Mouse (Mus musculus) heart, embryonic 13.5 days (tissue): Measurements from ENCODE around the gene Rbm7. TPM values are rescaled to one million over a fixed set of nuclear protein-coding genes. Genes with fewer than 3 reads are reported as not detected.

Experiments
- ATAC-seq: fragments of 200-750 bp; cut with Nextera tagmentation; 2 replicates; pipeline ENCODE4 v1.8.0; 2017; ENCODE audit warnings: moderate TSS enrichment; ENCODE audit not compliant: insufficient number of reproducible peaks, low FRiP score, low TSS enrichment; ENCODE audit errors: extremely low read depth
- H3K27ac ChIP-seq: fragments of 300-500 bp; sonication (generic); replicated peaks from 2 replicates; pipeline ENCODE4 v1.5.1; 2015; ENCODE audit warnings: moderate library complexity, mild to moderate bottlenecking, inconsistent platforms
- H3K27me3 ChIP-seq: fragments of 300-500 bp; sonication (generic); replicated peaks from 2 replicates; pipeline ENCODE4 v1.6.1; 2015; ENCODE audit warnings: mild to moderate bottlenecking, inconsistent platforms
- H3K36me3 ChIP-seq: fragments of 300-500 bp; sonication (generic); 2 replicates; pipeline ENCODE4 v1.6.1; 2015; ENCODE audit warnings: mild to moderate bottlenecking, inconsistent platforms
- H3K4me1 ChIP-seq: fragments of 300-500 bp; sonication (generic); 2 replicates; pipeline ENCODE4 v1.6.1; 2015; ENCODE audit warnings: inconsistent platforms
- H3K4me2 ChIP-seq: fragments of 300-500 bp; sonication (generic); 2 replicates; pipeline ENCODE4 v1.6.1; 2015; ENCODE audit warnings: inconsistent platforms, mild to moderate bottlenecking, moderate library complexity
- H3K4me3 ChIP-seq: fragments of 300-500 bp; sonication (generic); 2 replicates; pipeline ENCODE4 v1.5.1; 2015; ENCODE audit warnings: moderate library complexity, mild to moderate bottlenecking, inconsistent platforms
- H3K9ac ChIP-seq: fragments of 300-500 bp; sonication (generic); 2 replicates; pipeline ENCODE4 v1.6.1; 2015; ENCODE audit warnings: inconsistent platforms, mild to moderate bottlenecking, moderate library complexity
- H3K9me3 ChIP-seq: fragments of 300-500 bp; sonication (generic); 2 replicates; pipeline ENCODE4 v1.6.1; 2016; ENCODE audit warnings: inconsistent platforms
- WGBS: fragments of 180-500 bp; shearing (Covaris S2); methylation state at CpG from one replicate; pipeline ENCODE4 v1.1.7; 2015; ENCODE audit warnings: mixed read lengths; 5-methylcytosine and 5-hydroxymethylcytosine counted together
- microRNA-seq: library from miRNA; unstranded; fragments of <30 nt; microRNA quantifications from one replicate; pipeline ENCODE4, GENCODE M21; 2016
- polyA plus RNA-seq: library from polyadenylated mRNA; unstranded; fragments of >200 nt; fragmentation: Nextera tagmentation; extraction: Ambion mirVana; gene quantifications from 2 replicates; pipeline ENCODE4 v1.2.1, GENCODE M21; 2015

Gene Rbm7
- polyA plus RNA-seq, 1 experiment from 2014 or later: 80.1 TPM

- no peak overlapping the region for H3K27ac ChIP-seq
- WGBS: 87% methylated on average over 5 of the region's 5 CpGs
- ATAC-seq: no peak
Observed at GRCm38 (mm10) chr9:48459391-48459790, 35.7 kb downstream of the Rbm7 start.

GRCm38 (mm10) chr9:48458879-48459278, 36.2 kb downstream of the Rbm7 start:
- no peak for ATAC-seq
- Histone ChIP-seq H3K27ac (no peak overlapping the region), H3K4me2 (no peak overlapping the region), H3K4me1 (no peaks in the 10 kb centered on the region), H3K36me3 (no peaks in the 10 kb centered on the region), H3K4me3 (no peak overlapping the region), H3K9me3 (no peaks in the 10 kb centered on the region), H3K9ac (no peak overlapping the region), H3K27me3 (no peaks in the 10 kb centered on the region)
- 60% methylated on average over 3 of the region's 3 CpGs for WGBS

More at GRCm38 (mm10) chr9:48459391-48459790, 35.7 kb downstream of the Rbm7 start:
- no peak overlapping the region for H3K4me3 ChIP-seq
- H3K27me3 ChIP-seq: no peaks in the 10 kb centered on the region
- H3K4me2 ChIP-seq: no peak overlapping the region
- no peaks in the 10 kb centered on the region for H3K4me1 ChIP-seq
- H3K9me3 ChIP-seq: no peaks in the 10 kb centered on the region
- H3K9ac ChIP-seq: no peak overlapping the region
- H3K36me3 ChIP-seq: no peaks in the 10 kb centered on the region

GRCm38 (mm10) chr9:48455961-48456360, 39.1 kb downstream of the Rbm7 start:
- H3K27me3 ChIP-seq: no peaks in the 10 kb centered on the region
- no peak overlapping the region for H3K4me2 ChIP-seq
- no peaks in the 10 kb centered on the region for H3K4me1 ChIP-seq
- no peak overlapping the region for H3K27ac ChIP-seq
- H3K36me3 ChIP-seq: no peaks in the 10 kb centered on the region
- 83% methylated on average over 3 of the region's 3 CpGs for WGBS
- no peak overlapping the region for H3K4me3 ChIP-seq
- no peak for ATAC-seq
- H3K9ac ChIP-seq: no peak overlapping the region
- H3K9me3 ChIP-seq: no peaks in the 10 kb centered on the region

GRCm38 (mm10) chr9:48450066-48450465, 45.0 kb downstream of the Rbm7 start:
- Histone ChIP-seq H3K36me3 (no peaks in the 10 kb centered on the region), H3K4me3 (no peak overlapping the region), H3K4me1 (no peaks in the 10 kb centered on the region), H3K9me3 (no peaks in the 10 kb centered on the region), H3K4me2 (no peak overlapping the region), H3K9ac (no peak overlapping the region), H3K27me3 (no peaks in the 10 kb centered on the region), H3K27ac (no peak overlapping the region)
- ATAC-seq: no peak
- 84% methylated on average over 17 of the region's 17 CpGs for WGBS

- Histone ChIP-seq H3K36me3 (no peaks in the 10 kb centered on the region), H3K27ac (no peak overlapping the region), H3K4me3 (no peak overlapping the region), H3K9ac (no peak overlapping the region), H3K27me3 (0 out of 2 replicates have a peak, but pooled peaks cover 4% of the 10 kb centered on the region), H3K4me2 (no peak overlapping the region), H3K4me1 (no peaks in the 10 kb centered on the region), H3K9me3 (no peaks in the 10 kb centered on the region)
- WGBS: 35% methylated on average over 5 of the region's 5 CpGs
- ATAC-seq: no peak
Observed at GRCm38 (mm10) chr9:48447783-48448209, 47.3 kb downstream of the Rbm7 start.

GRCm38 (mm10) chr9:48444821-48445220, 50.3 kb downstream of the Rbm7 start:
- 73% methylated on average over 2 of the region's 2 CpGs for WGBS
- Histone ChIP-seq H3K9me3 (no peaks in the 10 kb centered on the region), H3K27me3 (0 out of 2 replicates have a peak, but pooled peaks cover 4% of the 10 kb centered on the region), H3K36me3 (no peaks in the 10 kb centered on the region), H3K9ac (no peak overlapping the region), H3K4me1 (no peaks in the 10 kb centered on the region), H3K27ac (no peak overlapping the region), H3K4me3 (no peak overlapping the region), H3K4me2 (no peak overlapping the region)
- ATAC-seq: no peak

- H3K36me3 ChIP-seq: no peaks in the 10 kb centered on the region
- no peaks in the 10 kb centered on the region for H3K9me3 ChIP-seq
- no peak overlapping the region for H3K27ac ChIP-seq
- H3K27me3 ChIP-seq: 0 out of 2 replicates have a peak, but pooled peaks cover 4% of the 10 kb centered on the region
- no peak overlapping the region for H3K9ac ChIP-seq
- WGBS: 71% methylated on average over 1 of the region's 1 CpGs
- H3K4me1 ChIP-seq: no peaks in the 10 kb centered on the region
- ATAC-seq: no peak
- H3K4me3 ChIP-seq: no peak overlapping the region
- no peak overlapping the region for H3K4me2 ChIP-seq
Observed at GRCm38 (mm10) chr9:48443873-48444272, 51.2 kb downstream of the Rbm7 start.

Small RNA genes lying within 50 kb of the gene (microRNA-seq; reads per million reads assigned to microRNA genes)
- gene Gm23653: not detected

Other genes with a start within 250 kb of the Rbm7 start
- gene Nxpe2, start 141.8 kb downstream of the Rbm7 start, polyA plus RNA-seq: 2.8 and 4.7 TPM in 2 replicates
- gene Rexo2, start 14.7 kb downstream of the Rbm7 start, polyA plus RNA-seq: 92.2 and 95.7 TPM in 2 replicates
- gene Gm5617, start 143 bp upstream of the Rbm7 start, polyA plus RNA-seq: 27.4 and 29.4 TPM in 2 replicates
- 3.1 and 3.4 TPM in 2 replicates for gene Nnmt, start 109.9 kb upstream of the Rbm7 start, polyA plus RNA-seq